Mouse (Mus musculus) E14TG2a.4 (cell line): ENCODE measurements around the gene Sgf29.

ENCODE experiments used
- CTCF ChIP-seq: conservative IDR thresholded peaks from 2 replicates; pipeline ENCODE4 v1.5.1; 2014; ENCODE audit warnings: low read length
- NANOG ChIP-seq: IDR thresholded peaks from 2 replicates; pipeline ENCODE4 v1.6.1; 2014; ENCODE audit warnings: borderline replicate concordance, low read length, mixed read lengths
- POU5F1 ChIP-seq: IDR thresholded peaks from 2 replicates; pipeline ENCODE4 v1.6.1; 2014; ENCODE audit warnings: low read length, borderline replicate concordance

DNA sequence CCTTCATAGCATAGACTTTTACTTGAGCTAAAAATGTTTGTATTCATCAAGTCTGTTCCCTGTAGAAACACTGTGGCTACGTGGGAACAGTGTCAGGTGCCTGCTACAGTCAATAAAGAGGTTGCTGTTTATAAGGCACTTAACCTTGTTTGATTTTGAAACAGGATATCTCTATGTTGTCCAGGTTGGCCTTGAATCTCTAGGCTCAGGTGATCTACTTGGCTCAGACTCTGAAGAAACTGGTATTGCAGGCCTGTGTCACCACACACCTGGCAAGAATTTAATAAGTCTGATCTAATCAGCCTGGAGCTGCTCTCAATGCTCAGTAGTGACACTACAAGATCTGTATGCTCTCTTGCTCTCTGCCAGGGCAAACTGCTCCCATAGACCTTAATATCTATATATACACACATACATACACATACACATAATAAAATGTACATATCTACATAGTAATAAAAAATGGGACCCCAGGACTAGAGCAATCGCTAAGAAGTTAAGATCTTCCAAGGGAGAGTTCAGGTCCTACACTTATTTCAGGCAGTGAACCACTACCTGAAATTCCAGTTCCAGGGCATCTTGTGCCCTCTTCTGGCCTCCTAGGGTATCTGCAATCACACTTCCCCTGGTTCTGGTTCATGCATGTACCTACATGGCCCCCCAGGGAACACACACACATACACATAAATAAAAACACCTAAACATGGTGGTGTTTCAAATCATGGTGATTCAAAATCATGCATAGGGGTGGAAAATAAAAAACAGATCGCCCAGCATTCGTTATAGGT is 12.2 kb upstream of the Sgf29 start:
- TF ChIP-seq CTCF (peak; percentile 75), NANOG (no peak), POU5F1 (no peak)
